In the genomic region with DNA sequence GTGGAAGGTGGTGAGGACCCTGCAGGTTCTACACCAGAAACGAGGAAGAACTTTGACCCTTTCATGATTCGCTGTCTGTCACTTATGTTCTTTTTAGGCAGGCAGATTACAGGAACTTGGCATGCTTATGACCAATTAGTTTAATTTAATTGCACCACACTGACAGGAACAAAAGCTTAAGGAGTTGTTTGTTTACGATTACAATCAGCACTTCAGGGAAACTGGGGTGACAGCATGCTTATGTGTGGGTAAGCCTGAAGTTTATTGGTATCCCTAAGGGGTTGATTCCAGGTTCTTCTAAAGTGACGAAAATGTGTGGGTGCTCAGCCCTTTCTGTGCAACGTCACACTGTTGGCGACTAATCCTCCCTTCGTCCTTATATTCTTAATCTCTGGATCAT, we compare ENCODE assay signal across 21 mouse cellular contexts. TPM values are rescaled to one million over a fixed set of nuclear protein-coding genes. Genes with fewer than 3 reads are reported as not detected.
DNase-seq lines count a peak whose midpoint lies in the region; ATAC-seq lines count a peak whose summit lies in the region.
"Had no signal": no experiment of that assay in that cellular context is flagged by ENCODE, and none has a peak within 500 bp of the region (broad histone marks: within the 10 kb centered on the region; RNA-seq: fewer than 3 reads in every experiment).

No protein-coding gene starts in this region.

- WGBS in heart, embryonic 10.5 days: 56% methylated on average over 7 of the region's 7 CpGs
- WGBS in neural tube, embryonic 13.5 days: 47% methylated on average over 7 of the region's 7 CpGs
- WGBS in forebrain, embryonic 16.5 days: 22% methylated on average over 7 of the region's 7 CpGs

- no peaks in the 10 kb centered on the region for H3K9me3 ChIP-seq in heart, embryonic 10.5 days
- no peaks in the 10 kb centered on the region for H3K9me3 ChIP-seq in neural tube, embryonic 13.5 days
- H3K9me3 ChIP-seq in forebrain, embryonic 16.5 days (ENCODE audit: control insufficient read depth, low read length): no peaks in the 10 kb centered on the region
- H3K9me3 ChIP-seq: embryonic facial prominence, embryonic 13.5 days; midbrain, embryonic 15.5 days had no signal

- no peaks in the 10 kb centered on the region for H3K36me3 ChIP-seq in heart, embryonic 10.5 days
- H3K36me3 ChIP-seq in neural tube, embryonic 13.5 days: no peaks in the 10 kb centered on the region
- H3K36me3 ChIP-seq in forebrain, embryonic 16.5 days (ENCODE audit: control insufficient read depth, insufficient read depth): no peaks in the 10 kb centered on the region
- H3K36me3 ChIP-seq: embryonic facial prominence, embryonic 13.5 days; midbrain, embryonic 15.5 days had no signal

- intact Hi-C loops in heart, postnatal 25 days (cut with DNase I): no loop called here

- H3K4me2 ChIP-seq in neural tube, embryonic 13.5 days: no peak overlapping the region
- no peak overlapping the region for H3K4me2 ChIP-seq in forebrain, embryonic 16.5 days (ENCODE audit: low read length)
- H3K4me2 ChIP-seq: embryonic facial prominence, embryonic 13.5 days; lung, embryonic 14.5 days; midbrain, embryonic 15.5 days had no signal

- H3K9ac ChIP-seq in neural tube, embryonic 13.5 days: no peak overlapping the region
- H3K9ac ChIP-seq in forebrain, embryonic 16.5 days (replicated peaks; ENCODE audit: low read depth, low read length): no peak overlapping the region
- H3K9ac ChIP-seq: embryonic facial prominence, embryonic 13.5 days; liver, embryonic 14.5 days; lung, embryonic 14.5 days; midbrain, embryonic 15.5 days had no signal

- no peak for DNase-seq in heart, embryonic 10.5 days (ENCODE audit: low spot score)
- DNase-seq in heart, postnatal 25 days (ENCODE audit: low spot score): no peak
- no peak for DNase-seq in neural tube, embryonic 10.5 days (ENCODE audit: extremely low spot score, low spot score)
- DNase-seq in urinary bladder, postnatal 10 days (ENCODE audit: low spot score): no peak
- DNase-seq in urinary bladder, adult 2 months (ENCODE audit: low spot score): no peak
- DNase-seq: cerebellum, adult 18-20 months; cerebellum, postnatal 36 days; kidney, adult 2 months; layer of hippocampus, adult 9-11 months; thymus, adult 18-20 months; thymus, postnatal 4 days had no signal

- peak overlapping the region; percentile 36; the same call in 1 of the 2 replicates for H3K27ac ChIP-seq in heart, embryonic 10.5 days
- 0 out of 2 replicates have a peak overlapping the region, but pooled peaks have one; percentile 18 for H3K27ac ChIP-seq in neural tube, embryonic 13.5 days (replicated peaks)
- H3K27ac ChIP-seq in forebrain, embryonic 16.5 days (ENCODE audit: low read length): no peak overlapping the region
- H3K27ac ChIP-seq: embryonic facial prominence, embryonic 13.5 days; heart, adult 2 months; kidney, postnatal 0 days; left cerebral cortex, adult 2 months; liver, embryonic 14.5 days had no signal

- no peaks in the 10 kb centered on the region; the same call in 1 of the 2 replicates for H3K27me3 ChIP-seq in heart, embryonic 10.5 days (ENCODE audit: insufficient read depth, poor library complexity, severe bottlenecking)
- no peaks in the 10 kb centered on the region for H3K27me3 ChIP-seq in neural tube, embryonic 13.5 days
- H3K27me3 ChIP-seq in forebrain, embryonic 16.5 days (replicated peaks; ENCODE audit: control insufficient read depth, insufficient read depth, low read length): peaks cover 4% of the 10 kb centered on the region; the same call in 1 of the 2 replicates
- H3K27me3 ChIP-seq: embryonic facial prominence, embryonic 13.5 days; midbrain, embryonic 15.5 days had no signal

- H3K4me1 ChIP-seq in heart, embryonic 10.5 days: peaks cover 36% of the 10 kb centered on the region
- peaks cover 40% of the 10 kb centered on the region for H3K4me1 ChIP-seq in neural tube, embryonic 13.5 days (replicated peaks)
- peaks cover 13% of the 10 kb centered on the region for H3K4me1 ChIP-seq in forebrain, embryonic 16.5 days (replicated peaks; ENCODE audit: control insufficient read depth, insufficient read depth, low read length)

- H3K4me3 ChIP-seq in heart, embryonic 10.5 days: no peak overlapping the region
- H3K4me3 ChIP-seq in neural tube, embryonic 13.5 days: no peak overlapping the region
- no peak overlapping the region for H3K4me3 ChIP-seq in forebrain, embryonic 16.5 days (replicated peaks; ENCODE audit: low read length)
- H3K4me3 ChIP-seq: embryonic facial prominence, embryonic 13.5 days; erythroblast, embryonic 14.5 days; heart, adult 2 months; left cerebral cortex, adult 2 months; midbrain, embryonic 15.5 days had no signal

- no peak for ATAC-seq in neural tube, embryonic 13.5 days (ENCODE audit: low read depth)
- peak; percentile 67; the same call in 1 of the 2 replicates for ATAC-seq in forebrain, embryonic 16.5 days

RNA-seq across cellular contexts. Expression of a gene that starts 30.6 kb away (rescaled TPM):
- 3.1 and 3.4 TPM in 2 replicates for polyA plus RNA-seq in heart, embryonic 10.5 days (2016; fragmentation: Nextera tagmentation; extraction: Ambion mirVana)
- total RNA-seq in heart, postnatal 25 days (2021): under 1 TPM; 0.20 to 0.31 TPM
- polyA plus RNA-seq in neural tube, embryonic 13.5 days (2015; fragmentation: Nextera tagmentation; extraction: Ambion mirVana): 9.8 and 10.0 TPM in 2 replicates
- polyA plus RNA-seq in forebrain, embryonic 16.5 days (2015; fragmentation: Nextera tagmentation; extraction: Ambion mirVana): 6.4 and 6.7 TPM in 2 replicates
- 0.07 and 0.12 TPM in 2 replicates for polyA plus RNA-seq in urinary bladder, adult 2 months (2012; rRNA removed)
- polyA plus RNA-seq: erythroblast, embryonic 14.5 days had no signal
